Mouse (Mus musculus): ENCODE measurements around the gene Nsg2. TPM values are rescaled to one million over a fixed set of nuclear protein-coding genes. Genes with fewer than 3 reads are reported as not detected.

The Nsg2 gene
- polyA plus RNA-seq (2015; fragmentation: Nextera tagmentation; extraction: Ambion mirVana): 0.12 and 0.30 TPM in 2 replicates

DNA sequence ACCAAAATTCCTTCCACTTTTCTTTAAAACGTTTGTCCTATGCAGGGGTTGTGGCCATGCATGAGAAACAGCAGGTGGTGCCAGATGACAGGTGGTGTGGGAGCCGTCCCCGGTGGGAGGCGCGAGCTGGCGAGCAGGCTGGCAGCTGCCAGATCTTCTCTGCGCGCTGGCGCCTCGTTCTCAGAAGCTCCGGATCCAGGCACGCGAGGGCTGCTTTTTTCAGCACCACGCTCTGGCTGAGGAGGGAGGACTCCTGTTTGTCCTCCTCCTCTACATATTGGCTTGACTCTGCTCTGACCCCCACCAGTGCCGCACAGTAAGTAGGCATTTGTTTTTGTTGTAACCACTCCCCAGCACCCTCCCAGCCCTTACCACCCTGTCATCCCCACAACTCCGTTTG lies at the start of gene Nsg2:
Nsg2 (plus strand) TSS at position 183 of the 400 bp plus-strand sequence.

DNA sequence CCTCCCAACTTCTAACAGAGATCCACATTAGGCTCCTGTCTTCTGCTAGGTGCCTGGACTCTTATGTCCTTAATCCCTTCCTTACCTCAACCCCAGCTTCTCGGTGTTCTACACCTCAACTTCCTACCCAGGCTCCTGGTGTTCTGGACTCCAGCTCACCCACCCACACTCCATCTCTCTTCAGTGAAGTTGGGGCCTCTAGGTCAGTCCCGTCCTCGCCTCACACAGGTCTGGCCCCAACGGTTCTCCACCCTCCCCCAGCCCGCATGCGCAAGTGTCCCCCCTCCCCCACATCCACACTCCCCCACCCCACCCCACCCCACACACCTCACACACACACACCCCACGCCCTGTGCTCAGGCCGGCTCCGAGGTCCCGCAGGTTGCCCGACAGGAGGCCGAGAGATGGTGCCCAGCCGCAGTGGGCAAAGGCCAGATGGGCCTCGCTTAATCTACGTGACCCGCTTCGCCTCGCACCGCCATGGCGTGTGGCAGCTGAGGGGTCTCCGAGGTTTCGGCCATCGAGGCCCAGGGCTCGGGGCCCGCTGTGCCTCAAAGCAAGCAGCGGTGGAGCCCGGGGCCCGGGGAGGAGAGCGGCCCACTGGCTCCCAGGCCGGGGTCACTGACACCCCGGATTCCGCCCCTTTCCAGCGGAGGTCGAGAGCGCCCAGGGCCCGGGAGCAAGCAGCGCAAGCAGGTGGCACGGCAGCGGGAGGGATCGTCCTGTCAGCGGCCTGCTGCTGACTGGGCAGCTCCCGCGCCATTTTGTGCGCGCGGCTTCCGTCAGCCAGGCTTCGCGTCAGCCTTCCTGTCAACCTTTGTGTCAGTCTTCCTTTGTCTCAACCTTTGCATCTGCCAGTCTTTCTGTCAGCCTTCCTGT lies 34.8 kb upstream of the Nsg2 start, which contains the start of gene 4930524B15Rik:
4930524B15Rik (plus strand) TSS at position 337 of the 879 bp plus-strand sequence.

Other genes with a start within 250 kb of the Nsg2 start
- gene Cpeb4, start 128.3 kb upstream of the Nsg2 start, polyA plus RNA-seq (2015; fragmentation: Nextera tagmentation; extraction: Ambion mirVana): 10.1 and 13.9 TPM in 2 replicates
- gene 4930524B15Rik, start 34.9 kb upstream of the Nsg2 start, polyA plus RNA-seq (2015; fragmentation: Nextera tagmentation; extraction: Ambion mirVana): not detected in 2 replicates
- gene Il9r, start 199.8 kb downstream of the Nsg2 start, polyA plus RNA-seq (2015; fragmentation: Nextera tagmentation; extraction: Ambion mirVana): 0.14 and 0.19 TPM in 2 replicates
- gene Snrnp25, start 205.0 kb downstream of the Nsg2 start, polyA plus RNA-seq (2015; fragmentation: Nextera tagmentation; extraction: Ambion mirVana): 66.6 and 73.4 TPM in 2 replicates
- gene Rhbdf1, start 221.8 kb downstream of the Nsg2 start, polyA plus RNA-seq (2015; fragmentation: Nextera tagmentation; extraction: Ambion mirVana): 8.4 and 10.8 TPM in 2 replicates
- 24.9 and 25.2 TPM in 2 replicates for gene Mpg, start 226.0 kb downstream of the Nsg2 start, polyA plus RNA-seq (2015; fragmentation: Nextera tagmentation; extraction: Ambion mirVana)

Measured in spleen, postnatal 0 days (tissue).